Mouse (Mus musculus): ENCODE results near the gene Platr17.
"Not testable (repeated sequence)": the region's sequence is repeated elsewhere in the genome, so short reads cannot be mapped to it uniquely, and the experiment has no call there.

Gene Platr17

DNA sequence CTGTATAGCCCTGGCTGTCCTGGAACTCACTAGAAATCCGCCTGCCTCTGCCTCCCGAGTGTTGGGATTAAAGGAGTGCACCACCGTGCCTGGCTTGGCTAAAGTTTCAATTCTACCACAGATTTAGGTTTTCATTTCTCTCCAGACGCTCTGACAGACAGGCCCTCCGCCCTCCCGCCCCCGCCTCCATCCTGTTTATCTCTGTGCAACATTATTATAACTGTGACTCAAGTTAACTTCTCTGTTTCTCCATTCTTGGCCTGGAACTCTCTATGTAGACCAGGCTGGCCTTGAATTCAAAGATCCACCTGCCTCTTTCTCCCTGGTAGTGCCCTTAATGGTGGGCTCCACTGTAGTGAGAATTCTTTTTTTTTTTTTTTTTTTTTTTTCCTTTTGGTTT is 2.4 kb upstream of the Platr17 start:
- DNase-seq (ENCODE audit: low spot score in 2 of 2), result no peak

GRCm38 (mm10) chr17:33903911-33904651 is 854 bp upstream of the Platr17 start:
- not testable (repeated sequence) for DNase-seq (ENCODE audit: low spot score in 2 of 2)

- peak; percentile 51 to 56 for DNase-seq (ENCODE audit: low spot score in 2 of 2)
Measured at GRCm38 (mm10) chr17:33908331-33909076, 3.6 kb downstream of the Platr17 start.

- peak; percentile 95 to 97 for DNase-seq (ENCODE audit: low spot score in 2 of 2)
Measured at GRCm38 (mm10) chr17:33909077-33909868, 4.3 kb downstream of the Platr17 start, which contains the start of gene Daxx. Daxx (plus strand) TSS chr17:33909414.

- DNase-seq (ENCODE audit: low spot score in 2 of 2), result no peak
Measured at GRCm38 (mm10) chr17:33909869-33910250, 4.9 kb downstream of the Platr17 start.

GRCm38 (mm10) chr17:33910346-33911051 is 5.6 kb downstream of the Platr17 start:
- DNase-seq (ENCODE audit: low spot score in 2 of 2), result no peak

- DNase-seq (ENCODE audit: low spot score in 2 of 2), result peak in 1 of 2 experiments; percentile 5
Measured at GRCm38 (mm10) chr17:33911052-33911812, 6.3 kb downstream of the Platr17 start.

DNA sequence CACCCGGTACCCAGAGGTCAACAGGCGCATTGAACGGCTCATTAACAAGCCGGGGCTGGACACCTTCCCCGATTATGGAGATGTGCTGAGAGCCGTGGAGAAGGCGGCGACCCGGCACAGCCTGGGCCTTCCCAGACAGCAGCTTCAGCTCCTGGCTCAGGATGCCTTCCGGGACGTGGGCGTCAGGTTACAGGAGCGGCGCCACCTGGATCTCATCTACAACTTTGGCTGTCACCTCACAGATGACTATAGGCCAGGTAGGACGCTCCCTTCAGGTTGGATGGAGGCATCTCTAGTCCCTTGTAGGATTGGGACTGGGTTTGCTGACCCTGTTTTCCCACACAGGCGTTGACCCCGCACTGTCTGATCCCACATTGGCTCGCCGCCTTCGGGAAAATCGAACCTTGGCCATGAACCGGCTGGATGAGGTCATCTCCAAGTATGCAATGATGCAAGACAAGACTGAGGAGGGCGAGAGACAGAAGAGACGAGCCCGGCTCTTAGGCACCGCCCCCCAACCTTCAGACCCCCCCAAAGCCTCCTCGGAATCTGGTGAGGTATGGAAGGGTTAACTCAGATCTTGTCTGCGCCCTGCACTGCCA is 7.0 kb downstream of the Platr17 start:
- DNase-seq (ENCODE audit: low spot score in 2 of 2), result no peak

DNA sequence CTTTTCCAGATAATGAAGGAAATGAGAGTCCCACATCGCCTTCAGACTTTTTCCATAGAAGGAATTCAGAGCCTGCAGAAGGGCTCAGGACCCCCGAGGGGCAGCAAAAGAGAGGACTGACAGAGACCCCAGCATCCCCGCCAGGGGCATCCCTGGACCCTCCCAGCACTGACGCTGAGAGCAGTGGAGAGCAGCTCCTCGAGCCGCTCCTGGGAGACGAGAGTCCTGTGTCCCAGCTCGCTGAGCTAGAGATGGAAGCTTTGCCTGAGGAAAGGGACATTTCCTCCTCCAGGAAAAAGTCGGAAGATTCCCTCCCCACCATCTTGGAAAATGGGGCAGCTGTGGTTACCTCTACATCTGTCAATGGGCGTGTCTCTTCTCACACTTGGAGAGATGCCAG is 8.3 kb downstream of the Platr17 start:
- DNase-seq (ENCODE audit: low spot score in 2 of 2), result no peak

GRCm38 (mm10) chr17:33913905-33914304 is 9.0 kb downstream of the Platr17 start:
- DNase-seq (ENCODE audit: low spot score in 2 of 2), result no peak

- no peak for DNase-seq (ENCODE audit: low spot score in 2 of 2)
Measured at GRCm38 (mm10) chr17:33914969-33915391, 10.0 kb downstream of the Platr17 start.

DNA sequence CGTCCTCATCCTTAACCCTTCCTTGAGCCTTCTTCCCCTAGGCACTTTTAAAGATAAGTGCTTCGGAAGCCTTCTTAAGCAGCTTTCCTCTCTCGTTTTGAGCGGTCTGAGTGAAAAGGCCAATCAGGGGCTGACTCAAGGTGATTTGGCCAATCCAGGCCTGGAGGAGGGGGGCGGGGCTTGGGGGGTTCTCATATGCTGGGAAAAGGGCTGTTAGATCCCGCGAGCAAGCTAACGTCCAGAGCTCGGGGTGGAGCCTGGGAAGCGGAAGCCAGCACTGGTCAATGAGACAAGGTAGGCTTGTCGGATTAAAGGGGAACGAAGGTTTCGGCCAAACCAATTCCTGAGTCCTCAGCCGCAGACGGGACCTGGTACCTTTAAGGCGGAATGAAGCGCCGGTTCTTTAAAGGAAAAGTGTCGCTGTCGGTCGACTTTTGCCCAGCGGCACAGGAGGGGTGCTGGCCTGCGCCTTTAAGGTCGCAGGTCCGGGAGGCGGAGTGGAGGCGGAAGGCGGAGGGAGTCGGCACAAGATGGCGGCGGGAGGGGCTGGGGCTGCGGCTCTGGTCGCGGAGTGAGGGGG is 10.8 kb downstream of the Platr17 start, which contains the start of the genes Tapbp and Zbtb22:
TSS of gene Tapbp (plus strand) at position 229 of the 580 bp plus-strand sequence.
TSS of gene Zbtb22 (plus strand) at position 234 of the 580 bp plus-strand sequence.
- peak; percentile 93 to 97 for DNase-seq (ENCODE audit: low spot score in 2 of 2)

DNA sequence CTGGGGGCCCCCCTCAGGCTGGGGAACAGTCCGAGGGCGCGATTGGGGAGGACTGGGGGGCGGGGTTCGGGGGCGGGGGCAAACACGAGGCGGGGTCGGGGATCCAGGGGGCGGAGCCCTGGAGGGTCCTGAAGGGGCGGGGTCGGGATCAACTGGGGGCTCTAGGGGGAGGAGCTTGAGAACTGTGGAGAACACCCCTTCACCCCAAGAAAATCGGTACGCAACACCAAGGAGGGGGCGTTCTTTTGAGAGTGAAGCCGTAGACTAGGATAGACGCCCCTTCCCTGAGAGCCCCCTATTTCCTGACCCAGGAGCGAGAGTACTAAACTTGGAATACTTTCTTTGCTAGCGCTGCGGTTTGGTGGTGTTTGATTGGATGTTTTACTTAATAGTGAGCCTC is 11.4 kb downstream of the Platr17 start:
- no peak for DNase-seq (ENCODE audit: low spot score in 2 of 2)

GRCm38 (mm10) chr17:33916847-33917655 is 12.1 kb downstream of the Platr17 start:
- peak in 1 of 2 experiments; percentile 18 for DNase-seq (ENCODE audit: low spot score in 2 of 2)

GRCm38 (mm10) chr17:33917656-33918292 is 12.8 kb downstream of the Platr17 start:
- DNase-seq (ENCODE audit: low spot score in 2 of 2), result no peak

GRCm38 (mm10) chr17:33918293-33919203 is 13.6 kb downstream of the Platr17 start:
- no peak for DNase-seq (ENCODE audit: low spot score in 2 of 2)
